Mouse (Mus musculus): ENCODE measurements around the gene Cmklr1. TPM values are rescaled to one million over a fixed set of nuclear protein-coding genes. Genes with fewer than 3 reads are reported as not detected.

The Cmklr1 gene
- polyA plus RNA-seq, 1 experiment from 2014 or later, result 4.2 TPM

DNA sequence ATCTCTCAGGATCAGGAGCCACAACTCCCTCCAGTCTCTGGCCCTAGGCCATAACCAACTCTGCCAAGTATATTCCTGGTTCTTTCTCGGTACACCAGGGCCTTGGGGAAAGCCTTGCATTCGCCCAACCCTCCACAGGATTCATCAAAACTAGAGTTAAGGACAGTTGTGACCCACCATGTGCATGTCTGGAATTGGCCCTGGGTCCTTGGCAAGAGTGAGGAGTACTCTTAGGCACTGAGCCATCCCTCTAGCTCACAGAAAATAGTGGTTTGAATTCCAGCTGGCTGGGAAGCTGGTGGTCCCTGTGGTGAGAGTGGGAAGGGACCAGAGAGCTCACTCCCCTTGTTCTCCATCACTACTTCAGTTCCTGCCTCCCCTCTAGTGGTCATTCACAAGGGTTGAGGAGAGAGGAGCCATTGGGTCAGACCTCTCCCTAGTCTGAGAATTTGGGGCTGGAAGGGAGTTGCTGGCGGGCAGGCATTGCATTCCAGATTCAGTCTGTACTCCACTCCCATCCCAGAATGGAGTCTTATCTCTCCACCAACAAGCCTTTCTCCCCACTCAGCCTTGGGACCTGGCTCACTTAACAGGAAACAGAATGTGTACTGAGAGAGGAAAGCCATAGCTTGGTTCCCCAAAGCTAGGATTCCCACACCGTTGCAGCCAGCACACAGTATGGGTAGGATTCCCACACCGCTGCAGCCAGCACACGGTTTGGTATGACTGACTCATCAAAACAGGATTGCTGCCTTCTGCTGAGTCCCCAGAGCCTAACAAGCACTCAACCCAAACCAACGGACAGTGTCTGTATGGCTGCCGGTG, 43.1 kb downstream of the Cmklr1 start:
- Histone ChIP-seq H3K27ac (ENCODE audit: low read length) (peak overlapping the region; percentile 71), H3K9me3 (replicated peaks; ENCODE audit: control insufficient read depth, low read length) (no peaks in the 10 kb centered on the region), H3K9ac (ENCODE audit: low read length) (no peak overlapping the region), H3K27me3 (ENCODE audit: control insufficient read depth, insufficient read depth, low read length) (no peaks in the 10 kb centered on the region), H3K4me2 (ENCODE audit: low read depth, low read length) (no peak overlapping the region), H3K4me3 (replicated peaks; ENCODE audit: low read length) (no peak overlapping the region), H3K4me1 (ENCODE audit: control insufficient read depth, insufficient read depth, low read length) (peaks cover 14% of the 10 kb centered on the region; the same call in 1 of the 2 replicates), H3K36me3 (ENCODE audit: control insufficient read depth, insufficient read depth, low read length) (no peaks in the 10 kb centered on the region)
- no peak for ATAC-seq (ENCODE audit: insufficient read depth, low FRiP score)
- 69% methylated on average over 8 of the region's 8 CpGs for WGBS

DNA sequence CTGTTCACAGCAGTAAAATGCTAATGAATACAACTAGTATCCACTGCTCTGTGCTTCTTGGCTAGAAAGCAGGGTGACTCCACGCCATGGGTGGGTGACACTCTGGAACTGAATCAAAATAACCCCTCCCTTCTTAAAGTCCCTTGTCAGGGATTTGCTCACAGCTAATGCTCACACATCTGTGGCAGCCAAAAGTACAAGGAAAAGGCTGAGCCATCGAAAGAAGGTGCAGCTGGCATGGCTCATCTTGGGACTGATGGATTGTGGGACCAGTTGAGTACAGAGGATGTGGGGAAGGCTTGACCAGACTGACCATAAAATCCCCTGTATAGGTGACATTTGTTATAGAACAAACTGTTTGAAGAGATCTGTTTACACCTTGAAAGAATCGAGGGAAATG, 44.1 kb downstream of the Cmklr1 start:
- no peak overlapping the region for H3K4me3 ChIP-seq (replicated peaks; ENCODE audit: low read length)
- ATAC-seq (ENCODE audit: insufficient read depth, low FRiP score), result no peak
- H3K4me2 ChIP-seq (ENCODE audit: low read depth, low read length), result no peak overlapping the region
- H3K4me1 ChIP-seq (ENCODE audit: control insufficient read depth, insufficient read depth, low read length), result peaks cover 14% of the 10 kb centered on the region; the same call in 1 of the 2 replicates
- 64% methylated on average over 3 of the region's 3 CpGs for WGBS
- no peaks in the 10 kb centered on the region for H3K9me3 ChIP-seq (replicated peaks; ENCODE audit: control insufficient read depth, low read length)
- H3K9ac ChIP-seq (ENCODE audit: low read length), result no peak overlapping the region
- no peaks in the 10 kb centered on the region for H3K27me3 ChIP-seq (ENCODE audit: control insufficient read depth, insufficient read depth, low read length)
- no peaks in the 10 kb centered on the region for H3K36me3 ChIP-seq (ENCODE audit: control insufficient read depth, insufficient read depth, low read length)
- H3K27ac ChIP-seq (ENCODE audit: low read length), result no peak overlapping the region

DNA sequence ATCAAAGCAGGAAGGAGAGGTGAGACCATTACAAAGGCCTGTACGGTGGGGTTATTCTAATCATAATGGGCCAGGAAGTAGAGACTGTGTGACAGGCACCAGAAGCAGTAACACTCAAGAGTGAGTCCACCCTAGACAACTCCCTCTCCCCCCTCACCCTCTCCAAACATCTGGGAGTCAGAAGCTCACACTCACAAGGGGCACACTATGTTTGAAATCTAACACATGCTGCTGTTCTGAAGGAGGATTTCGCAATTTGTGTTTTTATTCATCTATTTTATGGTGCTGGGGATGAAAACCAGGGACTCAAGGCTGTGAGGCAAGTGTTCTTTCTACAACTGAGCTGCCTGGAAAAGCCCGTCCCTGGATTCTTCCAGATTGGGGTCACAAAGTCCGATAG, 45.5 kb downstream of the Cmklr1 start:
- H3K36me3 ChIP-seq (ENCODE audit: control insufficient read depth, insufficient read depth, low read length), result no peaks in the 10 kb centered on the region
- H3K9me3 ChIP-seq (replicated peaks; ENCODE audit: control insufficient read depth, low read length), result no peaks in the 10 kb centered on the region
- H3K4me2 ChIP-seq (ENCODE audit: low read depth, low read length), result no peak overlapping the region
- H3K4me1 ChIP-seq (ENCODE audit: control insufficient read depth, insufficient read depth, low read length), result peaks cover 14% of the 10 kb centered on the region; the same call in 1 of the 2 replicates
- no peak overlapping the region for H3K9ac ChIP-seq (ENCODE audit: low read length)
- 57% methylated on average over 4 of the region's 4 CpGs for WGBS
- ATAC-seq (ENCODE audit: insufficient read depth, low FRiP score), result no peak
- no peak overlapping the region for H3K27ac ChIP-seq (ENCODE audit: low read length)
- no peaks in the 10 kb centered on the region for H3K27me3 ChIP-seq (ENCODE audit: control insufficient read depth, insufficient read depth, low read length)
- no peak overlapping the region for H3K4me3 ChIP-seq (replicated peaks; ENCODE audit: low read length)

DNA sequence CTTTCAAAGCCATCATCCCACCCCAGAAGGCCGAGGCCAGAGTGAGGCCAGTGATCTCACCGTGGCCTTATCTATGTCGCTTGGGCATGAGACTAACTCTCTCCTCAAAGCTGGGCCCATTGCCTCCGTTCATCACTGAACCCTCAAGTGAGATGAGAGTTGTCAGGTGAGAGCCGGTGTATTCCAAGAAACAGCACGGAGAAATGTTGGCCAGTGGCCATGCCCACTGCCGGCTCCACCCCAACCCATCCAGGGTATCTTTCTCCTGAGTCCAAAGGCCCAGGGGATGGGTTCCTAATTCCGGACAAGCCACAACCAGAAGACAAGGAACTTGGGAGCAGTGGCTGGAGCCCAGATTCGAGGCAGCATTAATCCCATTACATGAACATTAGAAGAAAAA, 46.8 kb downstream of the Cmklr1 start:
- Histone ChIP-seq H3K36me3 (ENCODE audit: control insufficient read depth, insufficient read depth, low read length) (no peaks in the 10 kb centered on the region), H3K9me3 (replicated peaks; ENCODE audit: control insufficient read depth, low read length) (no peaks in the 10 kb centered on the region), H3K27me3 (ENCODE audit: control insufficient read depth, insufficient read depth, low read length) (no peaks in the 10 kb centered on the region), H3K4me2 (ENCODE audit: low read depth, low read length) (no peak overlapping the region), H3K9ac (ENCODE audit: low read length) (no peak overlapping the region), H3K27ac (ENCODE audit: low read length) (no peak overlapping the region), H3K4me1 (ENCODE audit: control insufficient read depth, insufficient read depth, low read length) (peaks cover 14% of the 10 kb centered on the region; the same call in 1 of the 2 replicates), H3K4me3 (replicated peaks; ENCODE audit: low read length) (no peak overlapping the region)
- ATAC-seq (ENCODE audit: insufficient read depth, low FRiP score), result no peak
- WGBS, result 76% methylated on average over 9 of the region's 9 CpGs

DNA sequence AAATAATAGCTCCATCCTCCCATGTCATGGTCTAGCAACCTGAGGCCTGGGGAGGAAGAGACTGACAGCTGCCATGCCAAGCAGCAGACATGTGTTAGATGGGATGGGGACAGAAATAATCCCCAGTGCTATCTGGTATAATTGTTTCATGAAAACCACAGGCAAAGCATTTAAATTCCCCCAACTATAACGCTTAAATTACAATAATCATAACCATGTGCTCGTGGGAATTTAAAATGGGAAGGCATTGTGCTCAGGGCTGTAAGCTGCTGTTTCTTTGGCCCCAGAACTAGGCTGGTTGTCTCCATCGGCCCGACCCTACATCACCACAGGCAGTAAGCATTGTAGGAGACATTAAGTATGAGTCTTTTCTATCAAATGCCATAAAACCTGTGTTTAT, 49.4 kb downstream of the Cmklr1 start:
- WGBS, result 79% methylated on average over 4 of the region's 4 CpGs
- Histone ChIP-seq H3K27me3 (ENCODE audit: control insufficient read depth, insufficient read depth, low read length) (no peaks in the 10 kb centered on the region), H3K4me3 (replicated peaks; ENCODE audit: low read length) (no peak overlapping the region), H3K9ac (ENCODE audit: low read length) (no peak overlapping the region), H3K9me3 (replicated peaks; ENCODE audit: control insufficient read depth, low read length) (no peaks in the 10 kb centered on the region), H3K36me3 (ENCODE audit: control insufficient read depth, insufficient read depth, low read length) (no peaks in the 10 kb centered on the region), H3K27ac (ENCODE audit: low read length) (no peak overlapping the region), H3K4me1 (ENCODE audit: control insufficient read depth, insufficient read depth, low read length) (no peaks in the 10 kb centered on the region), H3K4me2 (ENCODE audit: low read depth, low read length) (no peak overlapping the region)
- no peak for ATAC-seq (ENCODE audit: insufficient read depth, low FRiP score)

DNA sequence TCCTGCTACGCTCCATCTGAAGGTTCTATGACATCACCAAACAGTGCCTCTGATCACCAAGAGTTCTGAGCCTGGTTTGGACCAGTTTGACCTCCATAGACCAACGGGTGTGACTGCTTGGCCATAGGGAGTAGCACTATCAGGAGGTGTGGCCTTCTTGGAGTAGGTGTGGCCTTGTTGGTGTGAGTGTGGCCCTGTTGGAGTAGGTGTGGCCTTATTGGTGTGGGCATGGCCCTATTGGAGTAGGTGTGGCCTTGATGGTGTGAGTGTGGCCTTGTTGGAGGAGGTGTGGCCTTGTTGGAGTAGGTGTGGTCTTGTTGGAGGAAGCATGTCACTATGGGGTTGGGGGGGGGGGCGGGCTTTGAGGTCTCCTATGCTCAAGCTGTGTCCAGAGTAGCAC, 50.0 kb downstream of the Cmklr1 start:
- Histone ChIP-seq H3K36me3 (ENCODE audit: control insufficient read depth, insufficient read depth, low read length) (no peaks in the 10 kb centered on the region), H3K27ac (ENCODE audit: low read length) (no peak overlapping the region), H3K4me2 (ENCODE audit: low read depth, low read length) (no peak overlapping the region), H3K4me3 (replicated peaks; ENCODE audit: low read length) (no peak overlapping the region), H3K27me3 (ENCODE audit: control insufficient read depth, insufficient read depth, low read length) (no peaks in the 10 kb centered on the region), H3K4me1 (ENCODE audit: control insufficient read depth, insufficient read depth, low read length) (no peaks in the 10 kb centered on the region), H3K9ac (ENCODE audit: low read length) (no peak overlapping the region), H3K9me3 (replicated peaks; ENCODE audit: control insufficient read depth, low read length) (no peaks in the 10 kb centered on the region)
- WGBS, result 72% methylated on average over 3 of the region's 3 CpGs
- no peak for ATAC-seq (ENCODE audit: insufficient read depth, low FRiP score)

DNA sequence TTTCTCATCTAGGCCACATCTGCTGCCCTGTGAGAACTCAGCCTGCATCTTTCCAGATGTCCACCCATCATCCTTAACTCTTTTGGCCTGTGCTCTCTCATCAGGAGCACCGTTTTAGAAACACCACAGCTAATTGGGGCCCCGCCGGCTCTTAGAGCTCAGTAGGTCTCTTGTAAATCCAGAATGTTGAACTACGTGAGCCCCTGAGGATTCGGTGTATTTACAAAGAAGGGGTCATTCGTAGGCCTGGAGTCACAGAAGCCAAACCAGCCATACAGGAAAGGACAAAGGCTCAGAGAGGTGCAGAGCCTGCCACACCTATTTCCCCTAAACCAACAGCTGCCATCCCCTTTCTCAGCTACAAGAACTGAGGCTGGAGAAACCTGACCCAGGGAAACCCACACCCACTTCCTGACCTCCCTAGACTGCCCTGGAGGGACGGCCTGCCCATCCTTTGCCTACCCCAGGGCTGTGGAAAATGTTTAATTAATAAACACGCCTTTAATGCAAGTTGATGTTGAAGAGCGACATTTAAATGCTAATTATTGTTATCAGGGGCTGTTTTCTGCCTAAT, 53.4 kb downstream of the Cmklr1 start:
- 64% methylated on average over 9 of the region's 9 CpGs for WGBS
- H3K4me1 ChIP-seq (ENCODE audit: control insufficient read depth, insufficient read depth, low read length), result no peaks in the 10 kb centered on the region

DNA sequence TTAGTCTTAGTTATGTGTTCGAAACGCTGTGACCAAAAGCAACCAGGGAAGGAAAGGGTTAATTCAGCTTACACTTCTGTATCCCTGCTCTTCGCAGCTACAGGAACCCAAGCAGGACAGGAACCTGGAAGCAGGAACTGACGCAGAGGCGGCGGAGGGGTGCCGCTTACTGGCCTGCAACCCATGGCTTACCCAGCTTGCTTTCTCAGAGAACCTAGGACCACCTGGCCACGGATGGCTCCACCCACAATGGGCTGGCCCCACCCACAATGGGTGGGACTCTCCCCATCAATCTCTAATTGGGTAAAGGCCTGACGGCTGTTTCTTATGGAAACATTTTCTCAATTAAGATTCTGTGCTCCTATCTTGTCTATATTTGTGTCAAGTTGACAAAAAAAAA, 54.0 kb downstream of the Cmklr1 start:
- no peak overlapping the region for H3K4me2 ChIP-seq (ENCODE audit: low read depth, low read length)
- 77% methylated on average over 9 of the region's 9 CpGs for WGBS
- no peak overlapping the region for H3K27ac ChIP-seq (ENCODE audit: low read length)
- no peaks in the 10 kb centered on the region for H3K4me1 ChIP-seq (ENCODE audit: control insufficient read depth, insufficient read depth, low read length)
- no peak overlapping the region for H3K9ac ChIP-seq (ENCODE audit: low read length)
- H3K27me3 ChIP-seq (ENCODE audit: control insufficient read depth, insufficient read depth, low read length), result no peaks in the 10 kb centered on the region
- ATAC-seq (ENCODE audit: insufficient read depth, low FRiP score), result no peak
- no peak overlapping the region for H3K4me3 ChIP-seq (replicated peaks; ENCODE audit: low read length)
- no peaks in the 10 kb centered on the region for H3K36me3 ChIP-seq (ENCODE audit: control insufficient read depth, insufficient read depth, low read length)
- H3K9me3 ChIP-seq (replicated peaks; ENCODE audit: control insufficient read depth, low read length), result no peaks in the 10 kb centered on the region

More for the DNA sequence above, 53.4 kb downstream of the Cmklr1 start:
- Histone ChIP-seq H3K4me3 (replicated peaks; ENCODE audit: low read length) (no peak overlapping the region), H3K9me3 (replicated peaks; ENCODE audit: control insufficient read depth, low read length) (no peaks in the 10 kb centered on the region), H3K4me2 (ENCODE audit: low read depth, low read length) (no peak overlapping the region), H3K9ac (ENCODE audit: low read length) (no peak overlapping the region), H3K27me3 (ENCODE audit: control insufficient read depth, insufficient read depth, low read length) (no peaks in the 10 kb centered on the region), H3K27ac (ENCODE audit: low read length) (no peak overlapping the region), H3K36me3 (ENCODE audit: control insufficient read depth, insufficient read depth, low read length) (no peaks in the 10 kb centered on the region)
- ATAC-seq (ENCODE audit: insufficient read depth, low FRiP score), result no peak

DNA sequence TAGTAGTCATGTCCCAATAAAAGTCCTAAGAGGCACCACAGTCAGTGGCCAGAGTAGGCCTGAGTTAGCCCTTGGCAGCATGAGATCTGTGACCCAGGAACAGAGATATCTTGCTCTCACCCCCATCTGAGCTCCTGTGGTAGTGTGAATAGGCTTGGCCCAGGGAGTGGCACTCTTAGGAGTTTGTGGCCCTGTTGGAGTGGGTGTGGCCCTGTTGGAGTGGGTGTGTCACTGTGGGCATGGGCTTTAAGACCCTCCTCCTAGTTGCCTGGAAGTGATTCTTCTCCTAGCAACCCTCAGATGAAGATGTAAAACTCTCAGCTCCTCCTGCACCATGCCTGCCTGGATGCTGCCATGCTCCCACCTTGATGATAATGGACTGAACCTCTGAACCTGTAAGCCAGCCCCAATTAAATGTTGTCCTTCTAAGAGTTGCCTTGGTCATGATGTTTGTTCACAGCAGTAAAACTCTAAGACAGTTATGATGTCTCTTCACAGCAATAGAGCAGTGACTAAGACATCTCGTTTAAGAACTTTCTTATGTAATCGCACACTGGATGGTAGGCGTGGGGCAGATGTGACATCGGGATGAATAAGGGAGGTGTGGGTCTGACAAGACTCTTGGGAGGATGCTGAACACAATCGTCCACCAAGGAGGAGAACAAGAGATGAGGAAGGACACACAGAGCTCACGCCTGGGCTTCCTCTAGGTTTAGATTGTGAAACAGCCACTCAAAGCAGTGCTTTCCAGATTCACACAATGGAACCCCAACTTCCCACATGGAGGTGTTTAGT, 56.1 kb downstream of the Cmklr1 start:
- Histone ChIP-seq H3K27me3 (ENCODE audit: control insufficient read depth, insufficient read depth, low read length) (no peaks in the 10 kb centered on the region), H3K27ac (ENCODE audit: low read length) (no peak overlapping the region), H3K4me1 (ENCODE audit: control insufficient read depth, insufficient read depth, low read length) (no peaks in the 10 kb centered on the region), H3K36me3 (ENCODE audit: control insufficient read depth, insufficient read depth, low read length) (no peaks in the 10 kb centered on the region), H3K4me2 (ENCODE audit: low read depth, low read length) (no peak overlapping the region), H3K4me3 (replicated peaks; ENCODE audit: low read length) (no peak overlapping the region), H3K9me3 (replicated peaks; ENCODE audit: control insufficient read depth, low read length) (no peaks in the 10 kb centered on the region), H3K9ac (ENCODE audit: low read length) (no peak overlapping the region)
- WGBS, result 82% methylated on average over 6 of the region's 6 CpGs
- ATAC-seq (ENCODE audit: insufficient read depth, low FRiP score), result no peak
